16 mouse cellular contexts compared by ENCODE assay signal in the genomic region with DNA sequence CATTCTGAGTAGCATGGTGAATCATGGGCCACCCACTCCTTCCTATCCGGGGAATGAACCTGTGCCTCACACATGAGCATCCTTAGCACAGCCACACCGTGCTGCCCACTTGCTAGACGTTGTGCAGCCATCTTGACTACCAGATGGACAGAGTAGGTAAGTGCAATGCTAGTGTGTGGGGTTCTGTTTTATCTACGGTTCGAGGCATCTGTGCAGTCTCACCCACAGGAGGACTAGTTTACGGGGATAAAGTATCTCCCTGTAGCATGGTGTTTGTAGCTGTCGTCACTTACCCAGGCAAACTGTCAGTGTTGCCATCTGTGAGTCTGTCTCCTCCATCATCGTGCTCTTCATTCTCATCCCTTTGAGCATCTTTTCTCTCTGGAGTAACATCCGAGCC. TPM values are rescaled to one million over a fixed set of nuclear protein-coding genes. Genes with fewer than 3 reads are reported as not detected.
A peak's percentile ranks its signal among the peaks of the same experiment; 100 is the strongest.
DNase-seq lines count a peak whose midpoint lies in the region.
"Had no signal": no experiment of that assay in that cellular context is flagged by ENCODE, and none has a peak within 500 bp of the region (broad histone marks: within the 10 kb centered on the region; RNA-seq: fewer than 3 reads in every experiment).

No protein-coding gene starts in this region.

- DNase-seq in layer of hippocampus, adult 18-20 months (ENCODE audit: low spot score in 2 of 2), result peak; percentile 13 to 47
- DNase-seq in layer of hippocampus, adult 9-10 months (ENCODE audit: low spot score), result no peak
- DNase-seq in right cerebral cortex, adult 2 months (ENCODE audit: low spot score in 2 of 2), result peak; percentile 60 to 61
- DNase-seq in right cerebral cortex, postnatal 4 days, result no peak
- peak; percentile 12 to 18 for DNase-seq in left cerebral cortex, postnatal 14 days (ENCODE audit: low spot score in 2 of 2)
- DNase-seq in thymus, postnatal 14 days, result no peak
- DNase-seq in cerebellum, adult 18-20 months, result no peak
- DNase-seq: adrenal gland, postnatal 36 days; cerebellum, adult 11 months; cerebellum, postnatal 10 days; forebrain, postnatal 0 days; gastrocnemius, postnatal 14 days; heart, adult 11 months; kidney, postnatal 36 days; lung, embryonic 14.5 days had no signal

- intact Hi-C loops in left cerebral cortex, postnatal 14 days (cut with DNase I), result loop anchor here (5.0 to 10.0 kb wide), 2 partner anchors 40 to 77 kb away; a partner anchor contains a TSS

RNA-seq across cellular contexts. Expression of a gene that starts 12.6 kb away (rescaled TPM):
- 1 to 10 TPM; 8.3 to 8.7 TPM for total RNA-seq in layer of hippocampus, adult 18-20 months (2021)
- total RNA-seq in left cerebral cortex, postnatal 14 days (2021), result 1 to 10 TPM; 5.2 to 7.8 TPM

RNA-seq across cellular contexts. Expression of a gene that starts 19.4 kb away (rescaled TPM):
- total RNA-seq in layer of hippocampus, adult 18-20 months (2021), result not detected
- under 1 TPM; 0.17 to 0.18 TPM for total RNA-seq in left cerebral cortex, postnatal 14 days (2021)
- total RNA-seq: forebrain, postnatal 0 days; monocyte, adult 5-6 weeks had no signal

RNA-seq across cellular contexts. Expression of a gene that starts 32.2 kb away (rescaled TPM):
- 10 to 100 TPM; 18.5 to 20.9 TPM for total RNA-seq in layer of hippocampus, adult 18-20 months (2021)
- total RNA-seq in left cerebral cortex, postnatal 14 days (2021), result 10 to 100 TPM; 13.9 to 14.1 TPM

Comparison
In these comparisons a context has a peak if more than half of its experiments do, and no peak if none do; other contexts are left out.
1. DNase-seq: peak in layer of hippocampus, adult 18-20 months (2 of 2), right cerebral cortex, adult 2 months (2 of 2) and left cerebral cortex, postnatal 14 days (2 of 2); none in layer of hippocampus, adult 9-10 months (single experiment), right cerebral cortex, postnatal 4 days (single experiment), thymus, postnatal 14 days (single experiment) and cerebellum, adult 18-20 months (0 of 2).